ENCODE assay signal across 31 mouse cellular contexts in the genomic region with DNA sequence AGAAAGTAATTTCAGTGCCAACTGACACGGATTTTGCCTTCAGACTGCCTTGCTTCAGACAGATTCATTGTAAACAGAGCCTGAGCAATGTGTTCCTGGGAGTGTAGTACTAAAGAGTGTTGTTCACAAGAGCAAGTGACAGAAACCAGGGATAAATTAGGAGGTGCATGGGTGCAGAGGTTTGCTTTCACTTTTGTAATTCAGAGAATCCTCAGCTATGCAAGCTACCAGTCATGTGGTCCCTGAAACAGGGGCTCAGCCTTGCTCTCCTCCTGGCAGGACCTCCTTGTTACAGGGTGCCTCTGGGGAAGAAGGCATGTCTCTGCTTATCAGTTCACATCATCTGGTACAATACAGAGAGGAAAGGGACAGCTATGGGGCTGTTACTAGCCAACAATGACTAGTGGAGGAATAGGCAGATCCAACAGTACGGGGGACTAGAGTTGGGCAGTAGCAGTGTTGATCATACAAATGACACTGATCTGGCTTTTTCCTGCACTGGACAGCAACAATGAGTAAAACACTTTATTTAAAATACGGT.
DNase-seq lines count a peak whose midpoint lies in the region; ATAC-seq and TF ChIP-seq lines count a peak whose summit lies in the region.
"Had no signal": no experiment of that assay in that cellular context is flagged by ENCODE, and none has a peak within 500 bp of the region (broad histone marks: within the 10 kb centered on the region; RNA-seq: fewer than 3 reads in every experiment).

No protein-coding gene starts in this region.

- DNase-seq in hindbrain, embryonic 10.5 days (ENCODE audit: low spot score) = no peak
- DNase-seq in hindbrain, embryonic 14.5 days (ENCODE audit: low spot score) = no peak
- no peak for DNase-seq in liver, embryonic 13.5 days
- no peak for DNase-seq in liver
- no peak for DNase-seq in CH12.LX (ENCODE audit: extremely low read depth)
- no peak for DNase-seq in urinary bladder, adult 18-20 months (ENCODE audit: low spot score in 2 of 2)
- DNase-seq in midbrain, embryonic 14.5 days = no peak
- DNase-seq: adrenal gland, postnatal 25 days; cerebellum, adult 18-20 months; cerebellum, postnatal 36 days; forebrain, postnatal 0 days; gastrocnemius, postnatal 10 days; heart, postnatal 10 days; kidney, adult 2 months; kidney, postnatal 36 days; lung, adult 2 months; lung, postnatal 10 days; right cerebral cortex, adult 18-20 months; spleen, adult 18-20 months; thymus, postnatal 14 days had no signal

- no peak for TF ChIP-seq EP300 in CH12.LX (IDR thresholded peaks at IDR 0.05; ENCODE audit: low read length)

- no peak overlapping the region for H3K4me3 ChIP-seq in hindbrain, embryonic 10.5 days
- H3K4me3 ChIP-seq in hindbrain, embryonic 14.5 days (replicated peaks; ENCODE audit: low read length) = no peak overlapping the region
- no peak overlapping the region for H3K4me3 ChIP-seq in liver, embryonic 13.5 days (replicated peaks)
- H3K4me3 ChIP-seq in CH12.LX (replicated peaks in 1 of 3; ENCODE audit: low read depth in 2 of 3, low read length in 2 of 3, poor library complexity in 1 of 3) = no peak overlapping the region
- no peak overlapping the region for H3K4me3 ChIP-seq in midbrain, embryonic 14.5 days (replicated peaks; ENCODE audit: low read depth, low read length)
- H3K4me3 ChIP-seq: erythroblast, embryonic 14.5 days; heart, embryonic 13.5 days; hindbrain, embryonic 15.5 days; intestine, embryonic 15.5 days; layer of hippocampus, adult 2 months; limb, embryonic 10.5 days; limb, embryonic 15.5 days; midbrain, embryonic 10.5 days; neural tube, embryonic 15.5 days had no signal

- H3K36me3 ChIP-seq in hindbrain, embryonic 10.5 days = no peaks in the 10 kb centered on the region
- no peaks in the 10 kb centered on the region for H3K36me3 ChIP-seq in hindbrain, embryonic 14.5 days (replicated peaks; ENCODE audit: control insufficient read depth, insufficient read depth)
- H3K36me3 ChIP-seq in liver, embryonic 13.5 days = no peaks in the 10 kb centered on the region
- H3K36me3 ChIP-seq in CH12.LX (replicated peaks in 1 of 2; ENCODE audit: control insufficient read depth in 1 of 2, insufficient read depth in 1 of 2, low read length in 1 of 2) = no peaks in the 10 kb centered on the region
- H3K36me3 ChIP-seq in midbrain, embryonic 14.5 days (ENCODE audit: control insufficient read depth, insufficient read depth, low read length) = no peaks in the 10 kb centered on the region
- H3K36me3 ChIP-seq: heart, embryonic 13.5 days; hindbrain, embryonic 15.5 days; intestine, embryonic 15.5 days; limb, embryonic 10.5 days; limb, embryonic 15.5 days; midbrain, embryonic 10.5 days; neural tube, embryonic 15.5 days had no signal

- TF ChIP-seq POLR2A in CH12.LX (IDR thresholded peaks at IDR 0.05; ENCODE audit: low read depth, low read length) = no peak

- no peak for TF ChIP-seq RAD21 in CH12.LX (IDR thresholded peaks at IDR 0.05; ENCODE audit: low read depth, low read length)

- in situ Hi-C loops in CH12.LX (cut with MboI; ENCODE audit: low pct_ligation_motif_present, low pct_unique_long_range_greater_than_20kb, low sequenced_read_pairs) = no loop called here

- WGBS in hindbrain, embryonic 10.5 days = 80% methylated on average over 3 of the region's 3 CpGs
- 76% methylated on average over 3 of the region's 3 CpGs for WGBS in hindbrain, embryonic 14.5 days
- 47% methylated on average over 3 of the region's 3 CpGs for WGBS in liver, embryonic 13.5 days (ENCODE audit: insufficient replicate concordance)
- 85% methylated on average over 3 of the region's 3 CpGs for WGBS in midbrain, embryonic 14.5 days

- H3K4me1 ChIP-seq in hindbrain, embryonic 10.5 days (replicated peaks) = no peaks in the 10 kb centered on the region
- no peaks in the 10 kb centered on the region; the same call in 1 of the 2 replicates for H3K4me1 ChIP-seq in hindbrain, embryonic 14.5 days (replicated peaks; ENCODE audit: control insufficient read depth, insufficient read depth, low read length)
- H3K4me1 ChIP-seq in liver, embryonic 13.5 days (replicated peaks) = no peaks in the 10 kb centered on the region
- peaks cover 0 to 7% of the 10 kb centered on the region in 2 experiments; a peak in 2 of 4 replicates for H3K4me1 ChIP-seq in CH12.LX (ENCODE audit: control insufficient read depth in 1 of 2, insufficient read depth in 2 of 2)
- no peaks in the 10 kb centered on the region for H3K4me1 ChIP-seq in midbrain, embryonic 14.5 days (ENCODE audit: control insufficient read depth, insufficient read depth, low read length)
- H3K4me1 ChIP-seq: heart, embryonic 13.5 days; hindbrain, embryonic 15.5 days; limb, embryonic 10.5 days; limb, embryonic 15.5 days; midbrain, embryonic 10.5 days had no signal

- H3K27ac ChIP-seq in hindbrain, embryonic 10.5 days = peak overlapping the region; percentile 23; the same call in 1 of the 2 replicates
- H3K27ac ChIP-seq in hindbrain, embryonic 14.5 days = no peak overlapping the region
- H3K27ac ChIP-seq in liver, embryonic 13.5 days = no peak overlapping the region
- H3K27ac ChIP-seq in CH12.LX (ENCODE audit: insufficient read depth, low read depth) = no peak overlapping the region
- no peak overlapping the region for H3K27ac ChIP-seq in midbrain, embryonic 14.5 days (replicated peaks; ENCODE audit: low read depth, low read length)
- H3K27ac ChIP-seq: heart, embryonic 13.5 days; hindbrain, embryonic 15.5 days; intestine, embryonic 15.5 days; layer of hippocampus, adult 2 months; limb, embryonic 10.5 days; limb, embryonic 15.5 days; macrophage; midbrain, embryonic 10.5 days; neural tube, embryonic 15.5 days had no signal

- no peak for TF ChIP-seq CTCF in CH12.LX (conservative IDR thresholded peaks at IDR 0.05 in 1 of 2, IDR thresholded peaks at IDR 0.05 in 1 of 2; ENCODE audit: low read depth in 2 of 2, low read length in 2 of 2)

- no peak overlapping the region for H3K9ac ChIP-seq in hindbrain, embryonic 14.5 days
- no peak overlapping the region for H3K9ac ChIP-seq in liver, embryonic 13.5 days
- H3K9ac ChIP-seq in CH12.LX (ENCODE audit: insufficient read depth, low read depth) = no peak overlapping the region
- H3K9ac ChIP-seq in midbrain, embryonic 14.5 days (replicated peaks; ENCODE audit: low read length) = no peak overlapping the region
- H3K9ac ChIP-seq: forebrain, postnatal 0 days; heart, embryonic 13.5 days; hindbrain, embryonic 15.5 days; intestine, embryonic 15.5 days; limb, embryonic 15.5 days; neural tube, embryonic 15.5 days had no signal

- H3K9me3 ChIP-seq in hindbrain, embryonic 10.5 days = no peaks in the 10 kb centered on the region
- no peaks in the 10 kb centered on the region for H3K9me3 ChIP-seq in hindbrain, embryonic 14.5 days (ENCODE audit: control insufficient read depth, low read length)
- H3K9me3 ChIP-seq in liver, embryonic 13.5 days (replicated peaks) = no peaks in the 10 kb centered on the region
- no peaks in the 10 kb centered on the region for H3K9me3 ChIP-seq in CH12.LX (replicated peaks; ENCODE audit: low read length)
- no peaks in the 10 kb centered on the region for H3K9me3 ChIP-seq in midbrain, embryonic 14.5 days (ENCODE audit: control insufficient read depth, low read length)
- H3K9me3 ChIP-seq: heart, embryonic 13.5 days; hindbrain, embryonic 15.5 days; intestine, embryonic 15.5 days; limb, embryonic 10.5 days; limb, embryonic 15.5 days; midbrain, embryonic 10.5 days; neural tube, embryonic 15.5 days had no signal

- no peak for ATAC-seq in hindbrain, embryonic 14.5 days (ENCODE audit: low FRiP score)
- peak; percentile 43; the same call in 1 of the 2 replicates for ATAC-seq in liver, embryonic 13.5 days (ENCODE audit: low read depth)
- ATAC-seq in common myeloid progenitor, adult 5-6 weeks (replicated peaks; ENCODE audit: low read depth, poor library complexity, severe bottlenecking) = peak; percentile 59
- ATAC-seq in midbrain, embryonic 14.5 days (ENCODE audit: low FRiP score, low TSS enrichment) = no peak
- ATAC-seq: forebrain, postnatal 0 days; intestine, embryonic 15.5 days had no signal

- H3K4me2 ChIP-seq in hindbrain, embryonic 14.5 days (replicated peaks) = no peak overlapping the region
- H3K4me2 ChIP-seq in liver, embryonic 13.5 days = no peak overlapping the region
- peak overlapping the region; percentile 40 for H3K4me2 ChIP-seq in CH12.LX (ENCODE audit: insufficient read depth, low read depth, poor library complexity, severe bottlenecking)
- H3K4me2 ChIP-seq in midbrain, embryonic 14.5 days (ENCODE audit: low read length) = no peak overlapping the region
- H3K4me2 ChIP-seq: heart, embryonic 13.5 days; hindbrain, embryonic 15.5 days; intestine, embryonic 15.5 days; limb, embryonic 15.5 days; neural tube, embryonic 15.5 days had no signal

- dilution Hi-C loops in CH12.LX (cut with MboI; ENCODE audit: extremely low pct_ligation_motif_present, extremely low pct_unique_long_range_greater_than_20kb, low sequenced_read_pairs) = no loop called here

- H3K27me3 ChIP-seq in hindbrain, embryonic 10.5 days (ENCODE audit: insufficient read depth, poor library complexity, severe bottlenecking) = no peaks in the 10 kb centered on the region
- no peaks in the 10 kb centered on the region for H3K27me3 ChIP-seq in hindbrain, embryonic 14.5 days (ENCODE audit: control insufficient read depth, insufficient read depth, low read length)
- H3K27me3 ChIP-seq in liver, embryonic 13.5 days = no peaks in the 10 kb centered on the region
- H3K27me3 ChIP-seq in CH12.LX (replicated peaks) = no peaks in the 10 kb centered on the region
- no peaks in the 10 kb centered on the region for H3K27me3 ChIP-seq in midbrain, embryonic 14.5 days (ENCODE audit: control insufficient read depth, insufficient read depth, low read length)
- H3K27me3 ChIP-seq: heart, embryonic 13.5 days; hindbrain, embryonic 15.5 days; intestine, embryonic 15.5 days; limb, embryonic 15.5 days; neural tube, embryonic 15.5 days had no signal

- no peaks in the 10 kb centered on the region for H3K79me2 ChIP-seq in CH12.LX (replicated peaks; ENCODE audit: control insufficient read depth, extremely low read depth, insufficient read depth, poor library complexity, severe bottlenecking)

TF ChIP-seq in CH12.LX, 34 proteins besides CTCF, POLR2A, EP300 and RAD21:
- TF ChIP-seq JUND (conservative IDR thresholded peaks at IDR 0.05; ENCODE audit: low read depth, low read length) (no peak), MAX (IDR thresholded peaks at IDR 0.05; ENCODE audit: low read length) (no peak), MAZ (IDR thresholded peaks at IDR 0.05; ENCODE audit: low read depth, low read length) (no peak), JUN (IDR thresholded peaks at IDR 0.05; ENCODE audit: insufficient read depth, low read depth, low read length) (no peak), MEF2A (IDR thresholded peaks at IDR 0.05; ENCODE audit: borderline replicate concordance, low read depth, low read length) (no peak), UBTF (IDR thresholded peaks at IDR 0.05; ENCODE audit: low read depth, low read length) (no peak), ETS1 (conservative IDR thresholded peaks at IDR 0.05; ENCODE audit: low read depth, low read length) (no peak)

Comparison
In these comparisons a context has a peak if more than half of its experiments do, and no peak if none do; other contexts are left out.
1. ATAC-seq: peak in liver, embryonic 13.5 days (single experiment) and common myeloid progenitor, adult 5-6 weeks (single experiment); none in hindbrain, embryonic 14.5 days (single experiment) and midbrain, embryonic 14.5 days (single experiment).